Mouse (Mus musculus): ENCODE results near the gene Plin4. TPM values are rescaled to one million over a fixed set of nuclear protein-coding genes. Genes with fewer than 3 reads are reported as not detected.

Plin4 gene
- total and polyA plus RNA-seq, 3 experiments = 0.04 TPM; not detected in 1

DNA sequence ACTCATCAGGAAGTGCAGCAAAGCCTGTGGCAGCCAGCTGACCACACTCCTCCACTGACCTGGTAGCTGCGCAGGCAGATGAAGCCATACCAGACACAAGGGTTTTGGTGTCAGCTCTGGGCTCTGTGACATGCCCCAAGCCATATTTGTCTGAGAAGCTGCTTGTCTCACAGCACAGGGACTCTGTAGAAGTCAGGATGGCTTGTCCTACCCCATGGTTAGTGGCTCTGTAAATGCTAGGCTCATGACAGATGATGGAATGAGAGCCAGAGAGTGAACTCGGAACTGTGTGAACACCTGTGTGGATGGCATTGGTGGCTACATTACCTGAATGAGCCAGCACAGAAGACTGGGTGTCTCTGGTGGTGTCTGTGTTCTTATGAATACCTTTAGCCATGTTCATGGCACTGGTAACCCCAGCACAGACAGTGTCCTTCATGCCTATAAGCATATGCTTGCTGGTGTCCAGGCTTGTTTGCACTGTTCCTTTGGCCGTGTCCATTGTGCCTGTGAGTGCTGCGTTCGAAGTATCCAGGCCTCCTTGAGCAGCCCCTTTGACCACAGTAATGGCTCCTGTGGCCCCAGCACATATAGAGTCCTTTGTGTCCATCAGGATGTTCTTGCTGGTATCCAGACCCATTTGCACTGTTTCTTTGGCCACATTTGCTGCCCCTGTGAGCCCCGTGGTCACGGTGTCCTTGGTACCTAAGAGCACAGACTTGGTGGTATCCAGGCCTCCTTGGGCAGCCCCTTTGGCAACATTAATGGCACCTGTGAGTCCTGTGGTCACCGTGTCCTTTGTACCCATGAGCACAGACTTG lies 5.9 kb downstream of the Plin4 start:
- no peaks in the 10 kb centered on the region for H3K79me2 ChIP-seq (replicated peaks; ENCODE audit: control insufficient read depth, extremely low read depth, insufficient read depth, poor library complexity, severe bottlenecking)
- DNase-seq (ENCODE audit: extremely low read depth) = no peak
- in situ Hi-C loops (cut with MboI; ENCODE audit: low pct_ligation_motif_present, low pct_unique_long_range_greater_than_20kb, low sequenced_read_pairs) = no loop called here
- no peaks in the 10 kb centered on the region for H3K9me3 ChIP-seq (replicated peaks; ENCODE audit: low read length)
- H3K27me3 ChIP-seq (replicated peaks) = no peaks in the 10 kb centered on the region
- dilution Hi-C loops (cut with MboI; ENCODE audit: extremely low pct_ligation_motif_present, extremely low pct_unique_long_range_greater_than_20kb, low sequenced_read_pairs) = no loop called here
- H3K4me1 ChIP-seq (ENCODE audit: control insufficient read depth in 1 of 2, insufficient read depth in 2 of 2) = 0 out of 4 replicates have a peak, but pooled peaks cover 0 to 2% of the 10 kb centered on the region in 2 experiments
- H3K9ac ChIP-seq (ENCODE audit: insufficient read depth, low read depth) = no peak overlapping the region
- H3K4me2 ChIP-seq (ENCODE audit: insufficient read depth, low read depth, poor library complexity, severe bottlenecking) = no peak overlapping the region
- H3K36me3 ChIP-seq (replicated peaks in 1 of 2; ENCODE audit: control insufficient read depth in 1 of 2, insufficient read depth in 1 of 2, low read length in 1 of 2) = peaks cover 50 to 70% of the 10 kb centered on the region in 2 experiments
- TF ChIP-seq MYC (IDR thresholded peaks at IDR 0.05; ENCODE audit: low read depth, low read length) (no peak), SMC3 (IDR thresholded peaks at IDR 0.05; ENCODE audit: low read depth, low read length) (no peak), NRF1 (IDR thresholded peaks at IDR 0.05; ENCODE audit: low read depth, low read length) (no peak), ZC3H11A (IDR thresholded peaks at IDR 0.05; ENCODE audit: low read depth, low read length) (no peak), MAX (IDR thresholded peaks at IDR 0.05; ENCODE audit: low read length) (no peak), HCFC1 (IDR thresholded peaks at IDR 0.05; ENCODE audit: low read depth, low read length) (no peak), EP300 (IDR thresholded peaks at IDR 0.05; ENCODE audit: low read length) (no peak), PAX5 (IDR thresholded peaks at IDR 0.05; ENCODE audit: low read length) (no peak), RCOR1 (conservative IDR thresholded peaks at IDR 0.05; ENCODE audit: low read depth, low read length) (no peak), USF2 (conservative IDR thresholded peaks at IDR 0.05; ENCODE audit: low read depth, low read length) (no peak), CTCF (conservative IDR thresholded peaks at IDR 0.05 in 1 of 2, IDR thresholded peaks at IDR 0.05 in 1 of 2; ENCODE audit: low read depth in 2 of 2, low read length in 2 of 2) (no peak), JUN (IDR thresholded peaks at IDR 0.05; ENCODE audit: insufficient read depth, low read depth, low read length) (no peak), TCF12 (IDR thresholded peaks at IDR 0.05; ENCODE audit: low read depth, low read length) (no peak), NELFE (IDR thresholded peaks at IDR 0.05; ENCODE audit: low read depth, low read length) (no peak), ETS1 (conservative IDR thresholded peaks at IDR 0.05; ENCODE audit: low read depth, low read length) (no peak), USF1 (IDR thresholded peaks at IDR 0.05; ENCODE audit: low read depth, low read length) (no peak), ZKSCAN1 (IDR thresholded peaks at IDR 0.05; ENCODE audit: borderline replicate concordance, low read depth, low read length) (no peak), UBTF (IDR thresholded peaks at IDR 0.05; ENCODE audit: low read depth, low read length) (no peak), GABPA (IDR thresholded peaks at IDR 0.05; ENCODE audit: insufficient replicate concordance, low read depth, low read length) (no peak), E2F4 (IDR thresholded peaks at IDR 0.05; ENCODE audit: insufficient replicate concordance, low read depth, low read length) (no peak)
- H3K4me3 ChIP-seq (replicated peaks in 1 of 3; ENCODE audit: low read depth in 2 of 3, low read length in 2 of 3, poor library complexity in 1 of 3) = no peak overlapping the region
- H3K27ac ChIP-seq (ENCODE audit: insufficient read depth, low read depth) = no peak overlapping the region

DNA sequence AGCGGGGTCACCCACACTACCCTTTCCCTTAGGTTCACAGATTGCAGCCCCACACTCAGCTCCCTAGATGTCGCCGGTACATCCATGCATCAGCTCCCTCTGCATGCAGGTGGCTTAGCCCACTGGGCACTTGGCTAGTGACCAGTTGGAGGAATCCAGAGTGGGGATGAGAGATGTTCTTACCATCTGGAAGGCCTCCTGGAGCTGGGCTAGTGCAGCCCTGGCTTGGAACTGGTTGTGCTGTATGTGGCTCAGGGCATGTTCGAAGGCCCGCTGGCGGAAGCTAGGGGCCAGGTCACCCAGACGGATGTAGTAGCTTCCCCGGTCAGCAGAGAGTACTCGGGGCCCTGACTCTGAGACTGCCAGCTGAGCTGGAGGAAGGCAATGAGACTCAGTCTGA lies 6.7 kb downstream of the Plin4 start:
- Histone ChIP-seq H3K9me3 (replicated peaks; ENCODE audit: low read length) (no peaks in the 10 kb centered on the region), H3K79me2 (replicated peaks; ENCODE audit: control insufficient read depth, extremely low read depth, insufficient read depth, poor library complexity, severe bottlenecking) (no peaks in the 10 kb centered on the region), H3K36me3 (replicated peaks in 1 of 2; ENCODE audit: control insufficient read depth in 1 of 2, insufficient read depth in 1 of 2, low read length in 1 of 2) (peaks cover 58 to 72% of the 10 kb centered on the region in 2 experiments), H3K4me2 (ENCODE audit: insufficient read depth, low read depth, poor library complexity, severe bottlenecking) (no peak overlapping the region), H3K9ac (ENCODE audit: insufficient read depth, low read depth) (no peak overlapping the region), H3K27me3 (replicated peaks) (no peaks in the 10 kb centered on the region), H3K27ac (ENCODE audit: insufficient read depth, low read depth) (no peak overlapping the region), H3K4me1 (ENCODE audit: control insufficient read depth in 1 of 2, insufficient read depth in 2 of 2) (0 out of 4 replicates have a peak, but pooled peaks cover 0 to 2% of the 10 kb centered on the region in 2 experiments), H3K4me3 (replicated peaks in 1 of 3; ENCODE audit: low read depth in 2 of 3, low read length in 2 of 3, poor library complexity in 1 of 3) (no peak overlapping the region)
- in situ Hi-C loops (cut with MboI; ENCODE audit: low pct_ligation_motif_present, low pct_unique_long_range_greater_than_20kb, low sequenced_read_pairs) (no loop called here), dilution Hi-C loops (cut with MboI; ENCODE audit: extremely low pct_ligation_motif_present, extremely low pct_unique_long_range_greater_than_20kb, low sequenced_read_pairs) (no loop called here)
- no peak for DNase-seq (ENCODE audit: extremely low read depth)
- no peak for TF ChIP-seq ZC3H11A (IDR thresholded peaks at IDR 0.05; ENCODE audit: low read depth, low read length)
- no peak for TF ChIP-seq NRF1 (IDR thresholded peaks at IDR 0.05; ENCODE audit: low read depth, low read length)
- no peak for TF ChIP-seq CHD2 (IDR thresholded peaks at IDR 0.05; ENCODE audit: low read length)
- TF ChIP-seq ETS1 (conservative IDR thresholded peaks at IDR 0.05; ENCODE audit: low read depth, low read length) = no peak
- TF ChIP-seq BHLHE40 (IDR thresholded peaks at IDR 0.05; ENCODE audit: low read depth, low read length) = no peak
- no peak for TF ChIP-seq POLR2AphosphoS2 (IDR thresholded peaks at IDR 0.05; ENCODE audit: low read depth, low read length)
